Mouse (Mus musculus) CH12.LX (cell line): ENCODE data around the gene Mettl3. TPM values are rescaled to one million over a fixed set of nuclear protein-coding genes. Genes with fewer than 3 reads are reported as not detected.

Source experiments
- DNase-seq: peaks from one replicate; pipeline ENCODE4 v3.0.0-alpha.2; 2013; ENCODE audit errors: extremely low read depth
- H3K27ac ChIP-seq: 2 replicates; pipeline ENCODE4 v1.5.1; 2012; ENCODE audit warnings: low read depth, mild to moderate bottlenecking, control low read depth, moderate library complexity; ENCODE audit not compliant: insufficient read depth
- H3K27me3 ChIP-seq: replicated peaks from 2 replicates; pipeline ENCODE3; 2012; ENCODE audit warnings: inconsistent platforms
- H3K36me3 ChIP-seq, 2 experiments: replicated peaks in 1 of 2; 2 replicates each; pipeline versions ENCODE3 to v1.6.1; 2012; ENCODE audit warnings: inconsistent platforms in 1 of 2, low read length in 1 of 2, mild to moderate bottlenecking in 1 of 2, mixed read lengths in 1 of 2, moderate library complexity in 1 of 2; ENCODE audit not compliant: control insufficient read depth in 1 of 2, insufficient read depth in 1 of 2
- H3K4me1 ChIP-seq, 2 experiments: 2 replicates each; pipeline ENCODE4 v1.6.1; 2012; ENCODE audit warnings: inconsistent platforms in 1 of 2, moderate library complexity in 1 of 2; ENCODE audit not compliant: insufficient read depth in 2 of 2, control insufficient read depth in 1 of 2
- H3K4me2 ChIP-seq: 2 replicates; pipeline ENCODE4 v1.6.1; 2012; ENCODE audit warnings: low read depth, mild to moderate bottlenecking, control low read depth; ENCODE audit not compliant: poor library complexity, insufficient read depth, severe bottlenecking
- H3K4me3 ChIP-seq, 3 experiments: fragments of 150-350 bp in 1 of 3; sonication (generic) in 1 of 3; replicated peaks in 1 of 3; 2 replicates each; pipeline versions ENCODE3 to v1.5.1; 2011 to 2012; ENCODE audit warnings: low read depth in 2 of 3, low read length in 2 of 3, mild to moderate bottlenecking in 2 of 3, moderate library complexity in 2 of 3, control low read depth in 1 of 3, improper control_type of control experiment in 1 of 3, inconsistent platforms in 1 of 3, mixed read lengths in 1 of 3; ENCODE audit not compliant: poor library complexity in 1 of 3
- H3K79me2 ChIP-seq: replicated peaks from 2 replicates; pipeline ENCODE4 v1.6.1; 2012; ENCODE audit warnings: mild to moderate bottlenecking, moderate library complexity; ENCODE audit not compliant: control insufficient read depth, poor library complexity, insufficient read depth, severe bottlenecking; ENCODE audit errors: extremely low read depth
- H3K9ac ChIP-seq: 2 replicates; pipeline ENCODE4 v1.6.1; 2012; ENCODE audit warnings: low read depth, mild to moderate bottlenecking, control low read depth, moderate library complexity; ENCODE audit not compliant: insufficient read depth
- H3K9me3 ChIP-seq: replicated peaks from 2 replicates; pipeline ENCODE3; 2012; ENCODE audit warnings: low read length, inconsistent platforms, mixed read lengths
- CHD2 ChIP-seq: IDR thresholded peaks from 2 replicates; pipeline ENCODE4 v1.6.1; 2011; ENCODE audit warnings: low read length, improper control_type of control experiment
- CTCF ChIP-seq, 2 experiments: IDR thresholded peaks in 1 of 2; conservative IDR thresholded peaks in 1 of 2; 2 replicates each; pipeline ENCODE4 v1.5.1; 2011 to 2012; ENCODE audit warnings: low read depth in 2 of 2, low read length in 2 of 2, improper control_type of control experiment in 1 of 2, inconsistent platforms in 1 of 2, mild to moderate bottlenecking in 1 of 2, moderate library complexity in 1 of 2
- ETS1 ChIP-seq: conservative IDR thresholded peaks from 2 replicates; pipeline ENCODE4 v1.6.1; 2012; ENCODE audit warnings: low read depth, mild to moderate bottlenecking, inconsistent platforms, low read length, improper control_type of control experiment, moderate library complexity
- HCFC1 ChIP-seq: IDR thresholded peaks from 2 replicates; pipeline ENCODE4 v1.6.1; 2012; ENCODE audit warnings: low read depth, mild to moderate bottlenecking, inconsistent platforms, low read length, improper control_type of control experiment
- JUN ChIP-seq: IDR thresholded peaks from 2 replicates; pipeline ENCODE4 v1.6.1; 2011; ENCODE audit warnings: low read depth, mild to moderate bottlenecking, low read length, improper control_type of control experiment, moderate library complexity; ENCODE audit not compliant: insufficient read depth
- JUND ChIP-seq: conservative IDR thresholded peaks from 2 replicates; pipeline ENCODE4 v1.6.1; 2011; ENCODE audit warnings: low read depth, low read length, improper control_type of control experiment
- MAFK ChIP-seq: IDR thresholded peaks from 2 replicates; pipeline ENCODE4 v1.6.1; 2011; ENCODE audit warnings: low read length, improper control_type of control experiment; ENCODE audit not compliant: insufficient replicate concordance
- MAZ ChIP-seq: IDR thresholded peaks from 2 replicates; pipeline ENCODE4 v1.6.1; 2012; ENCODE audit warnings: low read depth, mild to moderate bottlenecking, inconsistent platforms, low read length, improper control_type of control experiment, moderate library complexity
- MEF2A ChIP-seq: IDR thresholded peaks from 2 replicates; pipeline ENCODE4 v1.6.1; 2014; ENCODE audit warnings: low read depth, mild to moderate bottlenecking, inconsistent platforms, low read length, improper control_type of control experiment, borderline replicate concordance
- SIN3A ChIP-seq: IDR thresholded peaks from 2 replicates; pipeline ENCODE4 v1.6.1; 2012; ENCODE audit warnings: low read length, improper control_type of control experiment, inconsistent platforms
- SMC3 ChIP-seq: IDR thresholded peaks from 2 replicates; pipeline ENCODE4 v1.6.1; 2011; ENCODE audit warnings: low read depth, low read length, improper control_type of control experiment
- UBTF ChIP-seq: IDR thresholded peaks from 2 replicates; pipeline ENCODE4 v1.6.1; 2012; ENCODE audit warnings: low read depth, mild to moderate bottlenecking, inconsistent platforms, low read length, improper control_type of control experiment, moderate library complexity
- ZMIZ1 ChIP-seq: IDR thresholded peaks from 2 replicates; pipeline ENCODE4 v1.6.1; 2012; ENCODE audit warnings: low read depth, mild to moderate bottlenecking, inconsistent platforms, low read length, improper control_type of control experiment
- ZNF384 ChIP-seq: IDR thresholded peaks from 2 replicates; pipeline ENCODE4 v1.6.1; 2012; ENCODE audit warnings: low read depth, low read length, improper control_type of control experiment, inconsistent platforms
- dilution Hi-C: fragments of 300-500 bp; cut with MboI; formaldehyde crosslinking; loops from 2 replicates; pipeline ENCODE4 v1.14.3; 2020; ENCODE audit warnings: low sequenced_read_pairs; ENCODE audit not compliant: extremely low pct_unique_long_range_greater_than_20kb, extremely low pct_ligation_motif_present
- in situ Hi-C: fragments of 300-500 bp; cut with MboI; formaldehyde crosslinking; loops from 3 replicates; pipeline ENCODE4 v1.14.3; 2019; ENCODE audit warnings: low sequenced_read_pairs, low pct_ligation_motif_present, low pct_unique_long_range_greater_than_20kb, mixed read lengths
- polyA plus RNA-seq: library from polyadenylated mRNA; unstranded; fragments of >175 nt; gene quantifications from 2 replicates; pipeline ENCODE4 v1.2.1, GENCODE M21; 2012; ENCODE audit warnings: low read depth; ENCODE audit not compliant: insufficient read length
- total RNA-seq, 2 experiments: library from RNA; depleted of rRNA; stranded (reverse); fragments of 300-350 nt in 1 of 2; fragments of >200 nt in 1 of 2; gene quantifications; 2 replicates each; pipeline ENCODE4 v1.2.3; 2012 to 2014

Mettl3 gene
- total and polyA plus RNA-seq, 3 experiments, result 41.6 to 47.4 (median 47.0) TPM

- no peak; the same call in 1 of the 2 replicates for TF ChIP-seq MAZ
- TF ChIP-seq SIN3A, result peak; percentile 18; the same call in 1 of the 2 replicates
- no peak for TF ChIP-seq JUND
- peak; percentile 83; the same call in 1 of the 2 replicates for TF ChIP-seq ZMIZ1
- TF ChIP-seq JUN, result no peak
- no peak for TF ChIP-seq MAFK
- peak; percentile 79 for TF ChIP-seq MEF2A
- no peak; the same call in 1 of the 2 replicates for TF ChIP-seq ETS1
Measured at GRCm38 (mm10) chr14:52257484-52258213, 47.3 kb downstream of the Mettl3 start, which contains the start of gene Chd8 (continued).

DNA sequence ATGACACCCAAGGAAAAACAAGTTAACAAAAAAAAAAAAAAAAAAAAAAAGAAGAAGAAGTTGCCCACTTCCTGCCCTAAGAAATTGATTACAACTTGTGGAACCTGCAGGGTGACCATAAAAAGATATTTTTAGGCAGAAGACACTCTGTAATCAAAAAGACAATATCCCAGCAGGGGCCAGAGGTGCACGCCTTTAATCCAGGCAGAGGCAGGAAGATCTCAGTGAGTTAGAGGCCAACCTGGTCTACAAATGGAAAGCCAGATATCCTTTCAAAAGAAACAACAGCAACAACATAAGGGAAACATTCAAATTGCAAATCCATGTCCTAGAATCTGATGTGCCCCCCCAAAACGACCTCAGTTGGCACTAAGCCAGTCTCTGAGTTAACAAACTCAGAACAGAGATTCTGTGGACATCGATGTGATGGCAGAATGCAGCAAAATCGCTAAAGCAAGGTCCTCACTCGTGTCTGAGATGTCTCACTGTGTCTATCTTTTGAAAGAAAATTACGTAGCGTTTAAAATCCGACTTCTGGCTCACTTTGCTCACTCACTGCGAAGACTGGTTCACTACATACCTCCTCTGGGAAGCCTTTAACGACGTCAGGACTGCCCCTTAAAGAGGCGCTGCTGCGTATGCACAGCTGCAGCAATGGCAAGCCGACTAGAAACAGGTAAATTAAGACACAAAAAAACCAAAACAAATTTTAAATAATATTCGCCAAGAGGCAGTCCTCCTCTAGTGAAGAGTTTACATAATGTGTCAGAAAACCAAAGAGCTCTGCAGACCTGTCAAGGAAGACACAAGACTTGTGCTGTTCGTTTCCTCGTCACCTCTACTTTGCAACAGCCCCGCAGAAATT is 48.4 kb downstream of the Mettl3 start:
- in situ Hi-C loops, result no loop called here
- H3K4me2 ChIP-seq, result peak overlapping the region; percentile 59
- dilution Hi-C loops, result no loop called here
- DNase-seq, result peak; percentile 41
- H3K4me1 ChIP-seq, result peaks cover 0 to 25% of the 10 kb centered on the region in 2 experiments; a peak in 2 of 4 replicates
- no peak overlapping the region for H3K27ac ChIP-seq
- peaks cover 0 to 9% of the 10 kb centered on the region in 2 experiments for H3K36me3 ChIP-seq
- no peaks in the 10 kb centered on the region for H3K9me3 ChIP-seq
- TF ChIP-seq UBTF (0 out of 2 replicates have a peak, but pooled peaks have one; percentile 17), SIN3A (peak; percentile 72), ZNF384 (peak; percentile 47; the same call in 1 of the 2 replicates), CTCF (conservative IDR thresholded peaks at IDR 0.05 in 1 of 2, IDR thresholded peaks at IDR 0.05 in 1 of 2; ENCODE audit: low read depth in 2 of 2, low read length in 2 of 2) (no peak)
- peak overlapping the region; percentile 45 for H3K9ac ChIP-seq
- H3K4me3 ChIP-seq, result peak overlapping the region; percentile 71 to 88 (median 77)
- no peaks in the 10 kb centered on the region for H3K27me3 ChIP-seq
- peaks cover 43% of the 10 kb centered on the region for H3K79me2 ChIP-seq

GRCm38 (mm10) chr14:52246129-52246528 is 58.8 kb downstream of the Mettl3 start:
- no peak overlapping the region for H3K4me3 ChIP-seq
- in situ Hi-C loops (no loop called here), dilution Hi-C loops (no loop called here)
- no peak for DNase-seq
- peaks cover 0 to 6% of the 10 kb centered on the region in 2 experiments for H3K36me3 ChIP-seq
- H3K4me2 ChIP-seq, result peak overlapping the region; percentile 44; the same call in 1 of the 2 replicates
- no peak overlapping the region for H3K9ac ChIP-seq
- peaks cover 73% of the 10 kb centered on the region for H3K79me2 ChIP-seq
- H3K27ac ChIP-seq, result no peak overlapping the region
- peaks cover 5 to 50% of the 10 kb centered on the region in 2 experiments; a peak in 3 of 4 replicates for H3K4me1 ChIP-seq
- TF ChIP-seq HCFC1 (no peak), CHD2 (no peak), CTCF (conservative IDR thresholded peaks at IDR 0.05 in 1 of 2, IDR thresholded peaks at IDR 0.05 in 1 of 2; ENCODE audit: low read depth in 2 of 2, low read length in 2 of 2) (0 out of 4 replicates have a peak, but pooled peaks of 1 of the 2 experiments have one; percentile 5), SMC3 (no peak)
- no peaks in the 10 kb centered on the region for H3K27me3 ChIP-seq
- H3K9me3 ChIP-seq, result no peaks in the 10 kb centered on the region

Other genes starting within 250 kb of the Mettl3 start
- 274 and 325 TPM in 2 replicates for gene Hnrnpc, start 201.1 kb downstream of the Mettl3 start, total RNA-seq (2012; rRNA removed)
- gene Hnrnpc, start 201.1 kb downstream of the Mettl3 start, total RNA-seq (2014; rRNA removed), result 370 and 375 TPM in 2 replicates
- gene Hnrnpc, start 201.1 kb downstream of the Mettl3 start, polyA plus RNA-seq, result 813 and 876 TPM in 2 replicates
- gene Rpgrip1, start 194.4 kb downstream of the Mettl3 start, total RNA-seq (2012; rRNA removed), result 12.0 and 15.0 TPM in 2 replicates
- 6.7 and 7.3 TPM in 2 replicates for gene Rpgrip1, start 194.4 kb downstream of the Mettl3 start, total RNA-seq (2014; rRNA removed)
- 33.7 and 41.8 TPM in 2 replicates for gene Rpgrip1, start 194.4 kb downstream of the Mettl3 start, polyA plus RNA-seq
- gene Supt16, start 107.7 kb downstream of the Mettl3 start, total RNA-seq (2012; rRNA removed), result 64.8 and 81.7 TPM in 2 replicates
- 78.6 and 88.0 TPM in 2 replicates for gene Supt16, start 107.7 kb downstream of the Mettl3 start, total RNA-seq (2014; rRNA removed)
- 110 and 114 TPM in 2 replicates for gene Supt16, start 107.7 kb downstream of the Mettl3 start, polyA plus RNA-seq
- gene Chd8, start 47.3 kb downstream of the Mettl3 start, total RNA-seq (2012; rRNA removed), result 49.2 and 51.9 TPM in 2 replicates
- gene Chd8, start 47.3 kb downstream of the Mettl3 start, total RNA-seq (2014; rRNA removed), result 16.8 and 17.3 TPM in 2 replicates
- gene Chd8, start 47.3 kb downstream of the Mettl3 start, polyA plus RNA-seq, result 89.2 and 96.8 TPM in 2 replicates
- gene Tox4, start 26.0 kb downstream of the Mettl3 start, total RNA-seq (2012; rRNA removed), result 41.6 and 45.7 TPM in 2 replicates
- gene Tox4, start 26.0 kb downstream of the Mettl3 start, total RNA-seq (2014; rRNA removed), result 56.3 and 58.9 TPM in 2 replicates
- gene Tox4, start 26.0 kb downstream of the Mettl3 start, polyA plus RNA-seq, result 43.5 and 49.1 TPM in 2 replicates
- 3.8 and 4.6 TPM in 2 replicates for gene Rab2b, start 25.6 kb downstream of the Mettl3 start, total RNA-seq (2012; rRNA removed)
- 7.8 and 10.2 TPM in 2 replicates for gene Rab2b, start 25.6 kb downstream of the Mettl3 start, total RNA-seq (2014; rRNA removed)
- gene Rab2b, start 25.6 kb downstream of the Mettl3 start, polyA plus RNA-seq, result 5.7 and 6.9 TPM in 2 replicates
- 1.3 and 1.5 TPM in 2 replicates for gene Sall2, start 23.6 kb upstream of the Mettl3 start, total RNA-seq (2012; rRNA removed)
- 0.16 and 0.19 TPM in 2 replicates for gene Sall2, start 23.6 kb upstream of the Mettl3 start, total RNA-seq (2014; rRNA removed)
- 0.40 and 0.60 TPM in 2 replicates for gene Sall2, start 23.6 kb upstream of the Mettl3 start, polyA plus RNA-seq
- gene Olfr1513, start 51.3 kb upstream of the Mettl3 start, total RNA-seq (2012; rRNA removed), result not detected in 2 replicates
- not detected in 2 replicates for gene Olfr1513, start 51.3 kb upstream of the Mettl3 start, total RNA-seq (2014; rRNA removed)
- not detected in 2 replicates for gene Olfr1513, start 51.3 kb upstream of the Mettl3 start, polyA plus RNA-seq
- gene Olfr1512, start 74.0 kb upstream of the Mettl3 start, total RNA-seq (2012; rRNA removed), result not detected in 2 replicates
- gene Olfr1512, start 74.0 kb upstream of the Mettl3 start, total RNA-seq (2014; rRNA removed), result not detected in 2 replicates
- not detected in 2 replicates for gene Olfr1512, start 74.0 kb upstream of the Mettl3 start, polyA plus RNA-seq
- gene Olfr1511, start 92.3 kb upstream of the Mettl3 start, total RNA-seq (2012; rRNA removed), result not detected in 2 replicates
- not detected in 2 replicates for gene Olfr1511, start 92.3 kb upstream of the Mettl3 start, total RNA-seq (2014; rRNA removed)
- not detected in 2 replicates for gene Olfr1511, start 92.3 kb upstream of the Mettl3 start, polyA plus RNA-seq
- gene Olfr1510, start 109.2 kb upstream of the Mettl3 start, total RNA-seq (2012; rRNA removed), result not detected in 2 replicates
- not detected in 2 replicates for gene Olfr1510, start 109.2 kb upstream of the Mettl3 start, total RNA-seq (2014; rRNA removed)
- not detected in 2 replicates for gene Olfr1510, start 109.2 kb upstream of the Mettl3 start, polyA plus RNA-seq
- gene Olfr1509, start 137.9 kb upstream of the Mettl3 start, total RNA-seq (2012; rRNA removed), result not detected in 2 replicates
- not detected in 2 replicates for gene Olfr1509, start 137.9 kb upstream of the Mettl3 start, total RNA-seq (2014; rRNA removed)
- gene Olfr1509, start 137.9 kb upstream of the Mettl3 start, polyA plus RNA-seq, result not detected in 2 replicates
- not detected in 2 replicates for gene Olfr1508, start 162.4 kb upstream of the Mettl3 start, total RNA-seq (2012; rRNA removed)
- not detected in 2 replicates for gene Olfr1508, start 162.4 kb upstream of the Mettl3 start, total RNA-seq (2014; rRNA removed)
- gene Olfr1508, start 162.4 kb upstream of the Mettl3 start, polyA plus RNA-seq, result not detected in 2 replicates
- not detected in 2 replicates for gene Olfr1507, start 190.6 kb upstream of the Mettl3 start, total RNA-seq (2012; rRNA removed)
- not detected in 2 replicates for gene Olfr1507, start 190.6 kb upstream of the Mettl3 start, total RNA-seq (2014; rRNA removed)
- not detected in 2 replicates for gene Olfr1507, start 190.6 kb upstream of the Mettl3 start, polyA plus RNA-seq